Mouse (Mus musculus) adrenal gland (tissue): ENCODE data around the gene Stxbp5l.
"Not testable (repeated sequence)": the region's sequence is repeated elsewhere in the genome, so short reads cannot be mapped to it uniquely, and the experiment has no call there.

Experiments
- intact Hi-C: fragments of 180-260 bp; cut with DNase I; formaldehyde crosslinking; loops from one replicate; pipeline ENCODE4 v1.15.1; 2025
- long read RNA-seq, 2 experiments: library from polyadenylated mRNA; unstranded; transcript quantifications; one replicate each; pipeline ENCODE4 v2.0.0; 2020; ENCODE audit warnings: borderline replicate concordance in 1 of 2; ENCODE audit not compliant: insufficient replicate concordance in 1 of 2

The Stxbp5l gene
- long read RNA-seq, experiment 1, result 0 reads
- long read RNA-seq, experiment 2, partial matches to known transcripts, result 1 of 3 reads
- long read RNA-seq, experiment 2, other reads (novel, unspliced or antisense), result 1 of 3 reads

GRCm38 (mm10) chr16:37384821-37385344 lies at the start of gene Stxbp5l:
Stxbp5l (minus strand) TSS chr16:37384962.
- intact Hi-C loops, result no loop called here

GRCm38 (mm10) chr16:37433418-37434204 lies 48.8 kb upstream of the Stxbp5l start:
- intact Hi-C loops, result no loop called here

- intact Hi-C loops, result no loop called here
Observed at GRCm38 (mm10) chr16:37425434-37425833, 40.7 kb upstream of the Stxbp5l start.

- intact Hi-C loops, result no loop called here
Observed at GRCm38 (mm10) chr16:37422874-37423273, 38.1 kb upstream of the Stxbp5l start.

GRCm38 (mm10) chr16:37421851-37422250 lies 37.1 kb upstream of the Stxbp5l start:
- intact Hi-C loops, result no loop called here

- intact Hi-C loops, result no loop called here
Observed at GRCm38 (mm10) chr16:37420512-37420911, 35.8 kb upstream of the Stxbp5l start.

- intact Hi-C loops, result no loop called here
Observed at GRCm38 (mm10) chr16:37405536-37405935, 20.8 kb upstream of the Stxbp5l start.

GRCm38 (mm10) chr16:37404922-37405321 lies 20.2 kb upstream of the Stxbp5l start:
- intact Hi-C loops, result no loop called here

- intact Hi-C loops, result no loop called here
Observed at GRCm38 (mm10) chr16:37389964-37390363, 5.2 kb upstream of the Stxbp5l start.

- intact Hi-C loops, result no loop called here
Observed at GRCm38 (mm10) chr16:37389201-37389905, 4.6 kb upstream of the Stxbp5l start.

- intact Hi-C loops, result no loop called here
Observed at GRCm38 (mm10) chr16:37384369-37384768, 393 bp downstream of the Stxbp5l start.

- intact Hi-C loops, result no loop called here
Observed at GRCm38 (mm10) chr16:37383426-37383825, 1.3 kb downstream of the Stxbp5l start.

- intact Hi-C loops, result no loop called here
Observed at GRCm38 (mm10) chr16:37372716-37373115, 12.0 kb downstream of the Stxbp5l start.

GRCm38 (mm10) chr16:37367426-37367825 lies 17.3 kb downstream of the Stxbp5l start:
- intact Hi-C loops, result no loop called here

GRCm38 (mm10) chr16:37363958-37364357 lies 20.8 kb downstream of the Stxbp5l start:
- intact Hi-C loops, result no loop called here

GRCm38 (mm10) chr16:37355621-37356020 lies 29.1 kb downstream of the Stxbp5l start:
- intact Hi-C loops, result no loop called here

- intact Hi-C loops, result loop anchor here (5.0 kb wide), 1 partner anchor 160 kb away; no protein-coding TSS in a partner anchor
Observed at GRCm38 (mm10) chr16:37347092-37347491, 37.7 kb downstream of the Stxbp5l start.

- intact Hi-C loops, result loop anchor here (5.0 kb wide), 1 partner anchor 162 kb away; no protein-coding TSS in a partner anchor
Observed at GRCm38 (mm10) chr16:37344960-37345359, 39.8 kb downstream of the Stxbp5l start.

- intact Hi-C loops, result not testable (repeated sequence)
Observed at GRCm38 (mm10) chr16:37341446-37341845, 43.3 kb downstream of the Stxbp5l start.

- intact Hi-C loops, result no loop called here
Observed at GRCm38 (mm10) chr16:37338177-37338576, 46.6 kb downstream of the Stxbp5l start.

- intact Hi-C loops, result no loop called here
Observed at GRCm38 (mm10) chr16:37337529-37337928, 47.2 kb downstream of the Stxbp5l start.

GRCm38 (mm10) chr16:37304441-37304840 lies 80.3 kb downstream of the Stxbp5l start:
- intact Hi-C loops, result no loop called here
